Mouse (Mus musculus): ENCODE measurements at regions not wholly inside any gene's neighbourhood (a gene's known extent, or its start where the extent isn't known, plus 50 kb on each side); places are given as distances from the start of the nearest gene placed in this dataset.

DNA sequence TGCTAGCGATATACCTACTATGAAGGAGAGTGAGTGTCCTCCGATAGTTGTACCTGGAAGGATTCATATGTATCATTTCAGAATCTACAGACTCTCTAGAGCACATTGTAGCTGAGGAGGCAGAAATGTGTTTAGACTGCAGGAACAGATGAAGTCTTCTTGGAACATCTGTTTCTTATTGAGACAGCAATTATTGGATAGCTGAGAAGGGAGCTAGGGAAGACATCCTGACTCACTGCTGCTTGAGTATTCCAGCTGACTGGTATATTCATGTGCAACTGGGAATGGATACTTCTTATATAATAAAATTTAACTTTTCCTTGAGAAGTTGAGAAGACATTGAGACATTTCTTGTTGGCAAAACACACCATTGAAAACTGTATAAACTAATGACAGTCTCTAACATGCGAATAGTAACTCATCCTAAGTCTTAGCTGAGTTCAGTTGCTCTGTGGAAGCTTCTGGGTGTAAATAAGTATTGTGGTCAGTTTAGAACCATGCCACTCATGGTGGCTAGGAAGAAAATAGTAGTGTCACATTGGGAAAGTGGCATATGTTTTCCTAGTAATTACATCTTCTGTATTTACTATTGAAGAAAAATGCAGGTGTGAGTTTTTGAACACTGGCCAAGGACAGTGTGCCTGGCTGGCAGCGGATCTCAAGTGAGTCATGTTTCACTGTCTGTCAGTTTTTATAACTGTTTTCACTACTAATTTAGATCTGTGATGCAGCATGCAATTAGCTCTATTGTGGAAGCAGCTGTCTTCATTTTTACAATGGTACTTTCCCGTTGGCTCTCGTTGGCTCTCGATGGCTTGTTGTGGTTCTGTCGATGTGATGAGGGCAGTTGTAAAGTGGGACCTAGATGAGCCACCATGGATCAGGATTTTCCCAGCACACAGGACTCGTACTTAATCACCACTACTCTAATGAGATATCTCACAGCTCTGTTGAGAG lies 163.5 kb downstream of the Sem1 start:
- no peak for TF ChIP-seq GATA4 (IDR thresholded peaks at IDR 0.05; ENCODE audit: insufficient replicate concordance, low read length)

- TF ChIP-seq GATA4 (IDR thresholded peaks at IDR 0.05; ENCODE audit: insufficient replicate concordance, low read length) = no peak
These were observed 180.5 kb downstream of the Sem1 start for GRCm38 (mm10) chr6:6397997-6398396.

DNA sequence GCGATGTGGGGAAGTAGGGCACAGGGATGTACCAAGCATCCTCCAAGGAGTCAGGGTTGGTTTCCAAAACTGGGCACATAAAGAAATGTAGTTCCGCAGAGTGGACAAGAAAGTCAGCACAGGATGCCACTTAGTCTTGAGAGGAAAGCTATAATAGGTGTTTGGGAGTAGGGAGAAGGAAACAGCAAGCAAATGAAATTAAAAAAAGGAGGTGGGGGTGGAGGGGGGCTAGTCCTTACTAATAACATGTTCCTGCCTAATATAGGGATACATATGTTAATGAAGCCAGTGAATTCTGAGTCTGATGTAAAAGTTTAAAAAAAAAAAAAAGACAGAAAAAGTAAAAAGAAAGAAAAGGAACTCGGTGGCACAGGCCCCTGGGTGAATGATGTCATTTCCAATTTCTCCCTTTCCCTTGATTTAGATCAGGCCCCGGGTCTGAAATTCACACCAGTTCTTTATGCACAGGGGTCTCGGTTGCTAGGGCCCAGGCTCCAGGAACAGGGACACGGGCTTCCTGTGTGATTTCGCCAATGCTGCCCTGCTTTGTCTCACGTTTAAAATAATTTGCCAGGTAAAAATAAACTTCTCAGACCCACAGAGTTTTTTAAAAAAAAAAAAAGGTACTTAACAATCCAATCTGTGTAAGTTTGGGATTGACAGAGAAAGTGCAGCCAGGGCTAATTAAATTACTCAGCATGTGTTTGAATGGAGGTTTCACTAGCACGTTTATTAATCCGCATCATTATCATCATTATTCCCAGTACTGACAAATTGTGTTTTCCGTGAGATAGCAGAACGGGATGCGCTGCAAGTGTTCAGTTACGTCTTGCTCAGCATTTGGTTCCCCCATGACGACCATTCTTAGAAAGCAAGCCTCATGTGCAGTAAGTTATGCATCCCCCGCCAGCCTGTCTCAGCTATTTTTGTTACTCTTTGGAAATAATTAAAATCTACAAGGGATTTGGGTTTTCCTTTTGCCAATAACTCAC lies 172.8 kb upstream of the Slc25a13 start:
- TF ChIP-seq GATA4 (IDR thresholded peaks at IDR 0.05; ENCODE audit: insufficient replicate concordance, low read length) = no peak

- no peak for TF ChIP-seq GATA4 (IDR thresholded peaks at IDR 0.05; ENCODE audit: insufficient replicate concordance, low read length)
These were observed 172.0 kb upstream of the Slc25a13 start for GRCm38 (mm10) chr6:6388835-6389440.

DNA sequence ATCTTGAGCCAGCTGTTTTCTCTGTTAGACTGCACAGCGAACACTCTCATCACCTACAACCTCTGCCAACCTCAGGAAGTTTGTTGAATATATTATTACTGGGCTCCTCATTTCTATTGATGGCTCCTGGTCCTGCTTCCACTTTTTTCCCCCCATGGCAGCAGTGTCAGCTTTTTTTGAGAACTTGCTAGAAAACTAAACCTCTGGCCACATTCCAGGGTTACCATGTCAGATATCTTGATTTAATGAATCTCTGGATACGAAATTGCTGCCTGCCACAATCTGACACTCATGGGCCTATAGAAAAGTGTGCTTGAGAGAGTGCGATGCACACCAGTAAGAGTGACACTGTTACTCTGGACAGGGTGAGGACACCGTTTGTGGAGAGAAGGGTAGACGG lies 170.6 kb upstream of the Slc25a13 start:
- TF ChIP-seq GATA4 (IDR thresholded peaks at IDR 0.05; ENCODE audit: insufficient replicate concordance, low read length) = no peak

- TF ChIP-seq GATA4 (IDR thresholded peaks at IDR 0.05; ENCODE audit: insufficient replicate concordance, low read length) = no peak
These were observed 168.0 kb upstream of the Slc25a13 start for GRCm38 (mm10) chr6:6384971-6385370.

- TF ChIP-seq GATA4 (IDR thresholded peaks at IDR 0.05; ENCODE audit: insufficient replicate concordance, low read length) = no peak
These were observed 167.5 kb upstream of the Slc25a13 start for GRCm38 (mm10) chr6:6384441-6384840.

GRCm38 (mm10) chr6:6372421-6372820 lies 155.4 kb upstream of the Slc25a13 start:
- no peak for TF ChIP-seq GATA4 (IDR thresholded peaks at IDR 0.05; ENCODE audit: insufficient replicate concordance, low read length)

GRCm38 (mm10) chr6:6371444-6372093 lies 154.6 kb upstream of the Slc25a13 start:
- no peak for TF ChIP-seq GATA4 (IDR thresholded peaks at IDR 0.05; ENCODE audit: insufficient replicate concordance, low read length)

DNA sequence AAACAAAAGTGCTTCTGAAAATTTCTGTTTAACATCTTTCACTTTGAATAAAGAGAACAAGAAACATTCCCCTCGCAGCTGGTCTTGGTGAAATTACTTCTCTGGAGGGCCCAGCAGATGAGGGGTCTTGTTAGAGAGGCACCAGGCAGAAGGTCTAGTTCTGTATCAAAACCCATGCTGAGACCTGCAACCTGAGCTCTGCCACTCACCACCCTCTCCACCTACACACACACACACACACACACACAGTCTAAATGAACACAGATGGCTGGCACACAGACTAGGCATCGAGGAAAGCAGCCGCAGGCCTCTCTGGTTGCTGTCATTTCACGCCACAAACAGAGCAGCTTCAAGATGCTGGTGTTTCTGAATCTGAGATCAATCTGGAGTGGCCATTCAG lies 147.1 kb upstream of the Slc25a13 start:
- no peak for TF ChIP-seq GATA4 (IDR thresholded peaks at IDR 0.05; ENCODE audit: insufficient replicate concordance, low read length)

GRCm38 (mm10) chr6:6362678-6363354 lies 145.8 kb upstream of the Slc25a13 start:
- no peak for TF ChIP-seq GATA4 (IDR thresholded peaks at IDR 0.05; ENCODE audit: insufficient replicate concordance, low read length)

DNA sequence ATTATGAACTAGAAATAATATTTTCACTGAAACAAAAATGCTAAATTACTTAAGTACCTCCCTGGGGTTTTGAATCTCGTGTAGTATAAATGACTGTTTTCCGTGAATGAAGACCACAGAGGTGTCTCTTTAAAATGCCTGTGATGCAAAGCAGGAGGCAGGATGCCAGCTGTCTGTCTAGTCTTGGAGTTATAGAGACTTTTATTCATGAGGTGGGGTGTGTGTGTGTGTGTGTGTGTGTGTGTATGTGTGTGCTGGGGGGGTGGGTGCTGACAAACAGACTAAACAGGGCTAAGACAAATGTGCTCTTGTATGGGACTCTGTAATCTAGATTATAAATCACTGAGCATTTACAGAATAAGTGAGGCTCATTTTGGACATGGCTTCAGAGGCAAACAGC lies 140.5 kb upstream of the Slc25a13 start:
- TF ChIP-seq GATA4 (IDR thresholded peaks at IDR 0.05; ENCODE audit: insufficient replicate concordance, low read length) = no peak

DNA sequence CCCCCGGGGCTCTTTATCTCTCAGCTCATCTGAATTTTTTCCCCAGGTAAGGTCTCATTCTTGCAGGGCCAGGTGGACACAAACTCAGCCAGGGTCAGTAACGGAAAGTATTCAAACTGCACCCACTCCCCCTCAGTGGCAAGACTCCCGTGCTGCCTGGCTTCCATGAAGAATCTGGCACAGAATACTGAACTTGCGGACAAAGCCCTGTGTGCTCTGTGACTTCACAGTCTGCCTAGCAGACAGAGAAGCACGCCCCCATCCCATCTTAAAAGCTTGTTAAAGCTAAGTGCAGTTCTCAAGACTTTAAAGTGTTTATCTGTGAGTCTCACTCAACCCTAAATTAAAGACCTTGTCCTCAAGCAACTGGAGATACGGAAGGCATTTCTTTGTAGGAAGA lies 140.0 kb upstream of the Slc25a13 start:
- TF ChIP-seq GATA4 (IDR thresholded peaks at IDR 0.05; ENCODE audit: insufficient replicate concordance, low read length) = no peak

- no peak for TF ChIP-seq GATA4 (IDR thresholded peaks at IDR 0.05; ENCODE audit: insufficient replicate concordance, low read length)
These were observed 118.3 kb upstream of the Slc25a13 start for GRCm38 (mm10) chr6:6335251-6335650.
